Comparison of ENCODE assay signal across 19 mouse cellular contexts in the genomic region with DNA sequence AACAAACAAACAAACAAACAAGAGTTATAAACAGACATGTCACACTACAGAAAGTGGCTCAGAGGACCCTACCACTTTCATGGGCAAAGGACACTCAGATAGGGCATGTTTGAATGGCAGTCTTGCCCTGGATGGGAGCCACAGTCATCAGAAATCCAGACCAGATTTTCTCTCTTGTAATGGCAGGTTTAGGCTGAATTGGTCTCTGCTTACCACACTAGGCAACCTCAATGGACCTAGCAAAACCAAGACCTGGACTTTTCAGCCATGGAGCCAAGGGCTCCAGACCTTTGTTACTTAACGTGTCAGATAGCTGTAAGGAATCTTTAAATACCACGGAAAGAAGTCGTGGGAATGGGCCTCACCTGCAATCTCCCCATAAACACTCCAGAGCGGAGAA. TPM values are rescaled to one million over a fixed set of nuclear protein-coding genes. Genes with fewer than 3 reads are reported as not detected.
A peak's percentile ranks its signal among the peaks of the same experiment; 100 is the strongest.
DNase-seq lines count a peak whose midpoint lies in the region; ATAC-seq lines count a peak whose summit lies in the region.
"Had no signal": no experiment of that assay in that cellular context is flagged by ENCODE, and none has a peak within 500 bp of the region (broad histone marks: within the 10 kb centered on the region; RNA-seq: fewer than 3 reads in every experiment).

No protein-coding gene starts in this region.

- H3K36me3 ChIP-seq in midbrain, embryonic 11.5 days (ENCODE audit: control insufficient read depth, insufficient read depth, low read length), result no peaks in the 10 kb centered on the region
- H3K36me3 ChIP-seq in midbrain, embryonic 13.5 days, result no peaks in the 10 kb centered on the region
- H3K36me3 ChIP-seq in hindbrain, embryonic 16.5 days (ENCODE audit: control insufficient read depth, insufficient read depth, low read length), result no peaks in the 10 kb centered on the region
- H3K36me3 ChIP-seq: liver, embryonic 13.5 days had no signal

- H3K4me3 ChIP-seq in midbrain, embryonic 11.5 days (ENCODE audit: low read depth, low read length), result no peak overlapping the region
- no peak overlapping the region for H3K4me3 ChIP-seq in midbrain, embryonic 13.5 days (replicated peaks)
- H3K4me3 ChIP-seq in hindbrain, embryonic 16.5 days (ENCODE audit: low read length), result peak overlapping the region; percentile 77; the same call in 1 of the 2 replicates

- peaks cover 23% of the 10 kb centered on the region for H3K4me1 ChIP-seq in midbrain, embryonic 11.5 days (ENCODE audit: control insufficient read depth, insufficient read depth, low read length)
- H3K4me1 ChIP-seq in midbrain, embryonic 13.5 days (replicated peaks), result peaks cover 34% of the 10 kb centered on the region
- H3K4me1 ChIP-seq in hindbrain, embryonic 16.5 days (ENCODE audit: control insufficient read depth, insufficient read depth, low read depth, low read length), result peaks cover 17% of the 10 kb centered on the region

- peaks cover 37% of the 10 kb centered on the region for H3K27me3 ChIP-seq in midbrain, embryonic 11.5 days (ENCODE audit: control insufficient read depth, insufficient read depth, low read length)
- H3K27me3 ChIP-seq in midbrain, embryonic 13.5 days, result peaks cover 55% of the 10 kb centered on the region
- H3K27me3 ChIP-seq in hindbrain, embryonic 16.5 days (replicated peaks; ENCODE audit: control insufficient read depth, insufficient read depth, low read length), result 0 out of 2 replicates have a peak, but pooled peaks cover 3% of the 10 kb centered on the region

- DNase-seq in embryo, embryonic 10.5 days (ENCODE audit: low spot score), result peak; percentile 46
- DNase-seq in embryo, embryonic 10 days (ENCODE audit: low spot score), result no peak
- peak; percentile 81 for DNase-seq in midbrain, embryonic 11.5 days (ENCODE audit: low spot score, missing footprints)
- peak; percentile 63 for DNase-seq in retina, postnatal 1 day
- DNase-seq in ovary, postnatal 10 days (ENCODE audit: low spot score), result no peak
- no peak for DNase-seq in lung, adult 18-20 months
- DNase-seq: adrenal gland, adult 8-10 months; gastrocnemius, postnatal 36 days; kidney, adult 2 months had no signal

- ATAC-seq in midbrain, embryonic 11.5 days (ENCODE audit: low FRiP score), result no peak
- ATAC-seq in midbrain, embryonic 13.5 days, result no peak
- ATAC-seq in hindbrain, embryonic 16.5 days, result no peak

- no peaks in the 10 kb centered on the region for H3K9me3 ChIP-seq in midbrain, embryonic 11.5 days (ENCODE audit: control insufficient read depth, low read length)
- no peaks in the 10 kb centered on the region for H3K9me3 ChIP-seq in midbrain, embryonic 13.5 days
- no peaks in the 10 kb centered on the region for H3K9me3 ChIP-seq in hindbrain, embryonic 16.5 days (ENCODE audit: control insufficient read depth, low read length)
- H3K9me3 ChIP-seq: liver, embryonic 13.5 days had no signal

- H3K27ac ChIP-seq in midbrain, embryonic 11.5 days (ENCODE audit: low read depth, low read length), result no peak overlapping the region
- no peak overlapping the region for H3K27ac ChIP-seq in midbrain, embryonic 13.5 days
- H3K27ac ChIP-seq in hindbrain, embryonic 16.5 days (ENCODE audit: low read depth, low read length), result no peak overlapping the region
- H3K27ac ChIP-seq: left cerebral cortex, adult 2 months; liver, embryonic 13.5 days had no signal

- WGBS in midbrain, embryonic 11.5 days, result 18% methylated on average over 4 of the region's 4 CpGs
- 21% methylated on average over 4 of the region's 4 CpGs for WGBS in midbrain, embryonic 13.5 days
- 21% methylated on average over 4 of the region's 4 CpGs for WGBS in hindbrain, embryonic 16.5 days

- H3K4me2 ChIP-seq in midbrain, embryonic 11.5 days, result no peak overlapping the region
- H3K4me2 ChIP-seq in midbrain, embryonic 13.5 days (replicated peaks), result no peak overlapping the region
- peak overlapping the region; percentile 84 for H3K4me2 ChIP-seq in hindbrain, embryonic 16.5 days (ENCODE audit: low read length)

- no peak overlapping the region for H3K9ac ChIP-seq in midbrain, embryonic 11.5 days (ENCODE audit: low read length)
- H3K9ac ChIP-seq in midbrain, embryonic 13.5 days (replicated peaks), result no peak overlapping the region
- no peak overlapping the region for H3K9ac ChIP-seq in hindbrain, embryonic 16.5 days (ENCODE audit: low read depth, low read length)
- H3K9ac ChIP-seq: liver, embryonic 13.5 days had no signal

RNA-seq across cellular contexts. Expression of a gene that starts 3.1 kb away (rescaled TPM):
- polyA plus RNA-seq in midbrain, embryonic 11.5 days (2014; fragmentation: Nextera tagmentation; extraction: Ambion mirVana), result 0.15 TPM in 1 of 2 replicates, not detected in the other
- 1.9 and 2.7 TPM in 2 replicates for polyA plus RNA-seq in midbrain, embryonic 13.5 days (2015; fragmentation: Nextera tagmentation; extraction: Ambion mirVana)
- 3.0 and 3.2 TPM in 2 replicates for polyA plus RNA-seq in hindbrain, embryonic 16.5 days (2015; fragmentation: Nextera tagmentation; extraction: Ambion mirVana)
- polyA plus RNA-seq: kidney, adult 2 months had no signal

RNA-seq across cellular contexts. Expression of a gene that starts 6.5 kb away (rescaled TPM):
- 8.8 and 10.2 TPM in 2 replicates for polyA plus RNA-seq in midbrain, embryonic 11.5 days (2014; fragmentation: Nextera tagmentation; extraction: Ambion mirVana)
- polyA plus RNA-seq in midbrain, embryonic 13.5 days (2015; fragmentation: Nextera tagmentation; extraction: Ambion mirVana), result 55.6 and 56.1 TPM in 2 replicates
- polyA plus RNA-seq in hindbrain, embryonic 16.5 days (2015; fragmentation: Nextera tagmentation; extraction: Ambion mirVana), result 71.4 and 77.4 TPM in 2 replicates
- polyA plus RNA-seq: heart, postnatal 0 days had no signal

RNA-seq across cellular contexts. Expression of a gene that starts 25.5 kb away (rescaled TPM):
- not detected in 2 replicates for polyA plus RNA-seq in midbrain, embryonic 11.5 days (2014; fragmentation: Nextera tagmentation; extraction: Ambion mirVana)
- not detected in 2 replicates for polyA plus RNA-seq in midbrain, embryonic 13.5 days (2015; fragmentation: Nextera tagmentation; extraction: Ambion mirVana)
- not detected in 2 replicates for polyA plus RNA-seq in hindbrain, embryonic 16.5 days (2015; fragmentation: Nextera tagmentation; extraction: Ambion mirVana)
- polyA plus RNA-seq: cerebellum, adult 2 months; frontal cortex, adult 2 months; heart, postnatal 0 days; kidney, adult 2 months; limb, embryonic 11.5 days; liver, embryonic 13.5 days; lung, embryonic 16.5 days; stomach, embryonic 16.5 days had no signal

RNA-seq across cellular contexts. Expression of a gene that starts 25.7 kb away (rescaled TPM):
- polyA plus RNA-seq in midbrain, embryonic 11.5 days (2014; fragmentation: Nextera tagmentation; extraction: Ambion mirVana), result 1,298 and 1,349 TPM in 2 replicates
- 1,603 and 1,658 TPM in 2 replicates for polyA plus RNA-seq in midbrain, embryonic 13.5 days (2015; fragmentation: Nextera tagmentation; extraction: Ambion mirVana)
- polyA plus RNA-seq in hindbrain, embryonic 16.5 days (2015; fragmentation: Nextera tagmentation; extraction: Ambion mirVana), result 1,040 and 1,063 TPM in 2 replicates

RNA-seq across cellular contexts. Expression of a gene that starts 25.9 kb away (rescaled TPM):
- 113 and 121 TPM in 2 replicates for polyA plus RNA-seq in midbrain, embryonic 11.5 days (2014; fragmentation: Nextera tagmentation; extraction: Ambion mirVana)
- 66.5 and 68.6 TPM in 2 replicates for polyA plus RNA-seq in midbrain, embryonic 13.5 days (2015; fragmentation: Nextera tagmentation; extraction: Ambion mirVana)
- polyA plus RNA-seq in hindbrain, embryonic 16.5 days (2015; fragmentation: Nextera tagmentation; extraction: Ambion mirVana), result 55.8 and 57.5 TPM in 2 replicates

Comparison
In these comparisons a context has a peak if more than half of its experiments do, and no peak if none do; other contexts are left out.
1. DNase-seq: peak in embryo, embryonic 10.5 days (single experiment), midbrain, embryonic 11.5 days (single experiment) and retina, postnatal 1 day (single experiment); none in embryo, embryonic 10 days (single experiment), ovary, postnatal 10 days (single experiment) and lung, adult 18-20 months (0 of 2).